Mouse (Mus musculus) bone marrow, adult 2 months (tissue): ENCODE measurements around the gene Anks1b. TPM values are rescaled to one million over a fixed set of nuclear protein-coding genes. Genes with fewer than 3 reads are reported as not detected.

Source experiments
- H3K27ac ChIP-seq: fragments of 200-500 bp; 2 replicates; pipeline ENCODE4 v1.5.1; 2012; ENCODE audit warnings: low read depth, mild to moderate bottlenecking, control low read depth, inconsistent platforms, low read length; ENCODE audit not compliant: control insufficient read depth, poor library complexity, insufficient read depth
- H3K4me1 ChIP-seq: fragments of 200-500 bp; 2 replicates; pipeline ENCODE4 v1.6.1; 2011; ENCODE audit warnings: low read length; ENCODE audit not compliant: control insufficient read depth, insufficient read depth
- H3K4me3 ChIP-seq: fragments of 200-500 bp; replicated peaks from 2 replicates; pipeline ENCODE3; 2011; ENCODE audit warnings: mild to moderate bottlenecking, low read depth, low read length, control low read depth; ENCODE audit not compliant: control insufficient read depth
- CTCF ChIP-seq: fragments of 200-500 bp; IDR thresholded peaks from 2 replicates; pipeline ENCODE4 v1.5.1; 2011; ENCODE audit warnings: low read length, control low read depth; ENCODE audit not compliant: control insufficient read depth, insufficient read depth
- POLR2A ChIP-seq: fragments of 200-500 bp; IDR thresholded peaks from 2 replicates; pipeline ENCODE4 v1.6.1; 2011; ENCODE audit warnings: low read depth, mild to moderate bottlenecking, control low read depth, low read length, borderline replicate concordance; ENCODE audit not compliant: control insufficient read depth
- WGBS: fragments of 180-500 bp; shearing (Covaris S2); methylation state at CpG from one replicate; pipeline ENCODE4 v1.1.7; 2018; 5-methylcytosine and 5-hydroxymethylcytosine counted together
- polyA plus RNA-seq: library from polyadenylated mRNA; stranded (reverse); fragments of >200 nt; gene quantifications from 2 replicates; pipeline ENCODE4 v1.2.4, GENCODE M21; 2011; ENCODE audit warnings: low replicate concordance; ENCODE audit not compliant: missing spikeins, insufficient read depth, insufficient read length

Anks1b gene
- polyA plus RNA-seq, 1 experiment = not detected

DNA sequence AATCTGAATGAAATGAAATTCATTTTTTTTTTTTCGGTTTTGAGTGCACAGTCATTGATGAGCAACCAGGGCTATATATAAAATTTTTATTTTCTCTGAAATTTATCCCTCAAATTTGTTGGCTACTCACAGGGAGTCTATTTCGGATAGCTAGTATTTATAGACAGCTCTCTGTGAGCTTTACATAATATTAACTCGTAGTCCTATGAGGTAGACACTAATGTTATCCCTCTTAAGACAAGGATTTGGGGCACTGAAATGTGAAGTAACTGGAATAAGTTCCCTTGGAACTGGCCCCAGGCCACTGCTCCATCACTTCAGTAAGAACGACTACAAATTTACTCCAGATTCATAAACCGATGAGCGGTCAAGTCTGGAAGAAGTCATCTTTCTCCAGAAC is 977.8 kb downstream of the Anks1b start:
- WGBS = 86% methylated on average over 6 of the region's 6 CpGs

GRCm38 (mm10) chr10:90851999-90852398 is 978.7 kb downstream of the Anks1b start:
- TF ChIP-seq POLR2A (no peak), CTCF (no peak)
- 58% methylated on average over 11 of the region's 11 CpGs for WGBS
- no peak overlapping the region for H3K27ac ChIP-seq
- H3K4me3 ChIP-seq = no peak overlapping the region
- H3K4me1 ChIP-seq = no peaks in the 10 kb centered on the region

More for the DNA sequence above, 977.8 kb downstream of the Anks1b start:
- TF ChIP-seq POLR2A (no peak), CTCF (no peak)
- Histone ChIP-seq H3K4me3 (no peak overlapping the region), H3K4me1 (no peaks in the 10 kb centered on the region), H3K27ac (no peak overlapping the region)

GRCm38 (mm10) chr10:90852432-90852831 is 979.1 kb downstream of the Anks1b start:
- TF ChIP-seq CTCF = no peak
- TF ChIP-seq POLR2A = no peak
- 70% methylated on average over 7 of the region's 7 CpGs for WGBS

DNA sequence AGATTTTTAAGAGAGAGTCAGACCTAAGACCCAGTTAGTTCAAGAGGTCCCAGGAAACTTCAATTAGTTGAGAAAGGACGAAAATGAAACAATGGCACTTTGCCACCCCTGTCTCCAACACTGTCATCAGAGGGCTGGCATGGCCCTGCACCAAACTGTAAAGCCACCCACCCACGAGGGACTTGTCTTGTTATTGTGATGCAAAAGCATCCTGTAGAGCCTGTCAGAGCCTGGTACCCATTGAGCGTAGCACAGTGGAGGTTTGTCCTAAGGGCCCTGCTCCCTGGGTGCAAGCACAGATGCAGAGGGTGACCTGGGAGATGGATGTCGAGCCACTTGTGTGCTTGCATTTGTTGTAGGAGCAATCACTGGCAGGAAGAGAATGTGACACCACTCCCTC is 983.4 kb downstream of the Anks1b start:
- no peaks in the 10 kb centered on the region for H3K4me1 ChIP-seq
- H3K4me3 ChIP-seq = no peak overlapping the region
- 36% methylated on average over 4 of the region's 4 CpGs for WGBS
- TF ChIP-seq CTCF = no peak
- TF ChIP-seq POLR2A = no peak
- no peak overlapping the region for H3K27ac ChIP-seq

More at GRCm38 (mm10) chr10:90852432-90852831, 979.1 kb downstream of the Anks1b start:
- Histone ChIP-seq H3K4me1 (no peaks in the 10 kb centered on the region), H3K4me3 (no peak overlapping the region), H3K27ac (no peak overlapping the region)

DNA sequence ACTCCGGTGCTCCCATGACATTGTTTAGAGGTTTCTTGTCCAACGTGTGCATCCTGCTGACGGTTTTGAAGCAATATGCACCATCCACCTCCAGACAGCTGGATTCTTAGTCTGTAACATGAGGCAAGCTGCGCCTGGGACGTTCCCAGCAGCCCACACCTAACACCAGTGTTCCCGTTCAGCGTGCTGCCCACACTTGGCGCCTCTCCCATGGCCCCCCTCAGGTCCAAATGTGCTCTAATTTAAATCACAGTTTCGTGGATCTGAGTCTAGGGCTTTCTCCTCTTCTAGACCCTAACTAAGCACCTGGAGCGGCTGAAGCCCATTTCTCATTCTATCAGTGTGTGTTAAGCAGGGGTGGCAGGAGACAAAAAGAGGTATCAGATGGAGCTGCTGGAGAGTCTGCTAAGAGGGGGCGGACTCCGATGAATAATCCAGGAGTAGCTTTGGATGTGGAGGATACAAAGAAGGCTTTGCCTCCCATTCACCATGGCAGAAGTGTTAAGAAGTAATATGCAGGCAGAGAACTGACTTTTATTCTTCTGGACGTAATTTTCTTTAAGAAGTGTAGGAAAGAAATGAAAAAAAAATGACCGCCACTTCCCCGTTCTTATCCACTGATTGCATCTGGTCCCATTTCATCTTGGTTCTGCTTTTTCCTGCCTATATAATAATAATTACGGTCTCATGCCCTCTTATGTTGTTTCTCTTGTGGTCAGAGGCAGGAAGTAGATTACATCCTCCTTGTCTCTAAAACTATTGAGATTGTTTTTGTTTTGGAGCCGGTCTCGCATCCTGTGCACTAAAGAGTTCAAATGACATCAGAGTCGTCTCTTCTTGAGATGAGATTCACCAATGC is 986.6 kb downstream of the Anks1b start:
- Histone ChIP-seq H3K4me1 (no peaks in the 10 kb centered on the region), H3K27ac (no peak overlapping the region), H3K4me3 (no peak overlapping the region)
- WGBS = 50% methylated on average over 19 of the region's 19 CpGs
- TF ChIP-seq POLR2A (no peak), CTCF (no peak)

DNA sequence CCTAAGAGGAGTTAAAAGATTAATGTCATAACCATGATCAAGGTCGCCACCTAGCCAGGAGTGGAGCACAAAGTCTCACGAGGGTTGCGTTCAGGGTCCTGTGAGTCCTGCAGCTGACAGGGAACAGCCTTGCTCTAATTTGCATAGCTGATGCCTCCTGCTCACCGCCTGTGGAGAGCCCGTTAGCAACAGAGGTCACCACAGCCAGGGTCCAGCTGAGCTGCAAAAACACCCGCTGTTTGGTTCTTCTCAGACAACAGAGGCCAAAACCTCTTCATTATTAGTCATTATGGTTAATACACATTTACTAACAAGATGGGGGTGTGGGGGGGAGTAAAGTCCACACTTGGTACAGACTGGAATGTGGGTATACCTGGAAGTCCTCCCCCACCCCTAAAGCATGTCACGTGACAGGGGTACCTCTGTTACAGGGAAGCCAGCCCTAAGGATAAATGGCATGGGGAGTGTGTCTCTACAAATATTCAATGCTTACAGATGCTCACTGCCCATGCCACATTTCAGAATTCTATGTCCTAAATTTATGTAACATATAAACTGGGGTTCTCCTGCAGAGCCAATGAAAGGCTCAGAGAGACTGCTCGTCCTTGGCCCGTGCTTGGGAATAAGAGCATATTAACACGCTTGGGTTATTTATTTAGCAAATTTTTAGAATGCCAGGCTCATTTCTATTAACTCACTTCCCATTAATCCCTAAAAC is 990.7 kb downstream of the Anks1b start:
- Histone ChIP-seq H3K4me1 (no peaks in the 10 kb centered on the region), H3K4me3 (no peak overlapping the region), H3K27ac (no peak overlapping the region)
- WGBS = 39% methylated on average over 10 of the region's 10 CpGs
- TF ChIP-seq CTCF = no peak
- no peak for TF ChIP-seq POLR2A

DNA sequence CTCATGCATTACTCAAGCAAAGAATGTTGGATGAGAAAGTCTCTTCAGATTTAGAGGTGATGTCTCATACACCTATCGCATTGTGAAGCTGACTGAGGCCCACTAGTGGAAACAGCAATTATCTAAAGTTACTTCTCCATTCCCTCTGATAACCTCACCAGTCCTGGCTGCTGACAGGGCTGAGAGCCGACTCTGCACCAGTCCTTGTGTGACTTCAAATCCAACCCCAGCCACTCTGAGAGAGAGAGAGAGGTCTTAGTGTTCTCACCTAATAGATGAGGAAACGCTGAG is 991.2 kb downstream of the Anks1b start:
- no peak for TF ChIP-seq POLR2A
- no peak for TF ChIP-seq CTCF
- Histone ChIP-seq H3K4me3 (no peak overlapping the region), H3K4me1 (no peaks in the 10 kb centered on the region), H3K27ac (no peak overlapping the region)
- 19% methylated on average over 3 of the region's 3 CpGs for WGBS

GRCm38 (mm10) chr10:90873204-90873603 is 999.9 kb downstream of the Anks1b start:
- WGBS = 80% methylated on average over 5 of the region's 5 CpGs
- Histone ChIP-seq H3K27ac (no peak overlapping the region), H3K4me1 (no peaks in the 10 kb centered on the region), H3K4me3 (no peak overlapping the region)
- TF ChIP-seq CTCF = no peak
